Mouse (Mus musculus) ES-Bruce4 (cell line): ENCODE data around the gene Dchs2.

Experiments
- CTCF ChIP-seq: IDR thresholded peaks from one replicate; pipeline ENCODE4 v1.8.1; 2011; ENCODE audit warnings: low read depth, low read length
- EP300 ChIP-seq: IDR thresholded peaks from 2 replicates; pipeline ENCODE4 v1.6.1; 2011; ENCODE audit warnings: low read depth, low read length; ENCODE audit not compliant: insufficient read depth

- TF ChIP-seq CTCF (no peak), EP300 (no peak)
Observed at GRCm38 (mm10) chr3:83212578-83212977, 84.8 kb downstream of the Dchs2 start.
